Mouse (Mus musculus): ENCODE results near the gene Dpm1. TPM values are rescaled to one million over a fixed set of nuclear protein-coding genes. Genes with fewer than 3 reads are reported as not detected.
A peak's percentile ranks its signal among the peaks of the same experiment; 100 is the strongest.

The Dpm1 gene
- polyA plus RNA-seq, 1 experiment, result 29.5 TPM

- 2% methylated on average over 13 of the region's 13 CpGs for WGBS
- DNase-seq, result peak; percentile 22
Measured at GRCm38 (mm10) chr2:168170167-168170685, 60.2 kb downstream of the Dpm1 start.

GRCm38 (mm10) chr2:168169800-168170113, 60.6 kb downstream of the Dpm1 start:
- 0 out of 2 replicates have a peak overlapping the region, but pooled peaks have one; percentile 14 for H3K4me3 ChIP-seq (ENCODE audit: control insufficient read depth, insufficient read depth, low read length)
- H3K36me3 ChIP-seq (ENCODE audit: control insufficient read depth, insufficient read depth, low read length), result no peaks in the 10 kb centered on the region
- WGBS, result 9% methylated on average over 9 of the region's 9 CpGs
- H3K4me1 ChIP-seq (replicated peaks; ENCODE audit: control insufficient read depth, insufficient read depth, low read length), result peaks cover 12% of the 10 kb centered on the region
- no peaks in the 10 kb centered on the region for H3K27me3 ChIP-seq (ENCODE audit: control insufficient read depth, insufficient read depth, low read length)
- TF ChIP-seq CTCF (IDR thresholded peaks at IDR 0.05; ENCODE audit: borderline replicate concordance, control insufficient read depth, extremely low read depth, insufficient read depth, low read length, poor library complexity) (no peak), POLR2A (IDR thresholded peaks at IDR 0.05; ENCODE audit: control insufficient read depth, extremely low read depth, insufficient read depth, low read length, poor library complexity) (no peak)
- H3K27ac ChIP-seq (ENCODE audit: control insufficient read depth, insufficient read depth, low read length), result no peak overlapping the region
- DNase-seq, result no peak

More at GRCm38 (mm10) chr2:168170167-168170685, 60.2 kb downstream of the Dpm1 start:
- no peaks in the 10 kb centered on the region for H3K36me3 ChIP-seq (ENCODE audit: control insufficient read depth, insufficient read depth, low read length)
- TF ChIP-seq POLR2A (IDR thresholded peaks at IDR 0.05; ENCODE audit: control insufficient read depth, extremely low read depth, insufficient read depth, low read length, poor library complexity), result no peak
- TF ChIP-seq CTCF (IDR thresholded peaks at IDR 0.05; ENCODE audit: borderline replicate concordance, control insufficient read depth, extremely low read depth, insufficient read depth, low read length, poor library complexity), result no peak
- no peaks in the 10 kb centered on the region for H3K27me3 ChIP-seq (ENCODE audit: control insufficient read depth, insufficient read depth, low read length)
- peaks cover 12% of the 10 kb centered on the region for H3K4me1 ChIP-seq (replicated peaks; ENCODE audit: control insufficient read depth, insufficient read depth, low read length)
- no peak overlapping the region for H3K27ac ChIP-seq (ENCODE audit: control insufficient read depth, insufficient read depth, low read length)
- peak overlapping the region; percentile 17; the same call in 1 of the 2 replicates for H3K4me3 ChIP-seq (ENCODE audit: control insufficient read depth, insufficient read depth, low read length)

- Histone ChIP-seq H3K36me3 (ENCODE audit: control insufficient read depth, insufficient read depth, low read length) (no peaks in the 10 kb centered on the region), H3K27ac (ENCODE audit: control insufficient read depth, insufficient read depth, low read length) (no peak overlapping the region), H3K4me3 (ENCODE audit: control insufficient read depth, insufficient read depth, low read length) (no peak overlapping the region), H3K27me3 (ENCODE audit: control insufficient read depth, insufficient read depth, low read length) (no peaks in the 10 kb centered on the region), H3K4me1 (replicated peaks; ENCODE audit: control insufficient read depth, insufficient read depth, low read length) (peaks cover 12% of the 10 kb centered on the region)
- WGBS, result 91% methylated on average over 9 of the region's 9 CpGs
- TF ChIP-seq CTCF (IDR thresholded peaks at IDR 0.05; ENCODE audit: borderline replicate concordance, control insufficient read depth, extremely low read depth, insufficient read depth, low read length, poor library complexity) (no peak), POLR2A (IDR thresholded peaks at IDR 0.05; ENCODE audit: control insufficient read depth, extremely low read depth, insufficient read depth, low read length, poor library complexity) (no peak)
- DNase-seq, result no peak
Measured at GRCm38 (mm10) chr2:168168892-168169799, 61.2 kb downstream of the Dpm1 start.

DNA sequence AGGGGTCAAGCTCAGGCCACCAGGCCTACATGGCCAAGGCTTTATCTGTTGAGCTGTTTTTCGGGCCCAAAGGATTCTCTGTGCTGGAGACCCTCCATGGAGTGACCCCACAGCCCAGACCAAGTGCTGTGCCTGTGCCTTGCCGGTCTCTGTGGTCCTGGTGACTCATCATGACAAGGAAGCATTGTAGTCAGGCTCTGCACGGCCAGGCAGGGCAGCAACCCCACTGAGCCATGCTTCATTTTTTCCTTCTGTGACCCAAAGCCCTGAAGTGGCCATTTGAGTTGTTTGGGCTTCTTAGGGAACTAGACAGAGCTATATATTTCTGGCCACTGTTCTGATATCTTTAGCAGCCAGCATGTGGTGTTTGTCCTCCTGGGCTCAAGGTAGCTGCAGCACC, 62.6 kb downstream of the Dpm1 start:
- peaks cover 12% of the 10 kb centered on the region for H3K4me1 ChIP-seq (replicated peaks; ENCODE audit: control insufficient read depth, insufficient read depth, low read length)
- H3K36me3 ChIP-seq (ENCODE audit: control insufficient read depth, insufficient read depth, low read length), result no peaks in the 10 kb centered on the region
- no peak for TF ChIP-seq CTCF (IDR thresholded peaks at IDR 0.05; ENCODE audit: borderline replicate concordance, control insufficient read depth, extremely low read depth, insufficient read depth, low read length, poor library complexity)
- TF ChIP-seq POLR2A (IDR thresholded peaks at IDR 0.05; ENCODE audit: control insufficient read depth, extremely low read depth, insufficient read depth, low read length, poor library complexity), result no peak
- WGBS, result 84% methylated on average over 3 of the region's 3 CpGs
- no peak overlapping the region for H3K4me3 ChIP-seq (ENCODE audit: control insufficient read depth, insufficient read depth, low read length)
- no peaks in the 10 kb centered on the region for H3K27me3 ChIP-seq (ENCODE audit: control insufficient read depth, insufficient read depth, low read length)
- no peak overlapping the region for H3K27ac ChIP-seq (ENCODE audit: control insufficient read depth, insufficient read depth, low read length)
- DNase-seq, result no peak

DNA sequence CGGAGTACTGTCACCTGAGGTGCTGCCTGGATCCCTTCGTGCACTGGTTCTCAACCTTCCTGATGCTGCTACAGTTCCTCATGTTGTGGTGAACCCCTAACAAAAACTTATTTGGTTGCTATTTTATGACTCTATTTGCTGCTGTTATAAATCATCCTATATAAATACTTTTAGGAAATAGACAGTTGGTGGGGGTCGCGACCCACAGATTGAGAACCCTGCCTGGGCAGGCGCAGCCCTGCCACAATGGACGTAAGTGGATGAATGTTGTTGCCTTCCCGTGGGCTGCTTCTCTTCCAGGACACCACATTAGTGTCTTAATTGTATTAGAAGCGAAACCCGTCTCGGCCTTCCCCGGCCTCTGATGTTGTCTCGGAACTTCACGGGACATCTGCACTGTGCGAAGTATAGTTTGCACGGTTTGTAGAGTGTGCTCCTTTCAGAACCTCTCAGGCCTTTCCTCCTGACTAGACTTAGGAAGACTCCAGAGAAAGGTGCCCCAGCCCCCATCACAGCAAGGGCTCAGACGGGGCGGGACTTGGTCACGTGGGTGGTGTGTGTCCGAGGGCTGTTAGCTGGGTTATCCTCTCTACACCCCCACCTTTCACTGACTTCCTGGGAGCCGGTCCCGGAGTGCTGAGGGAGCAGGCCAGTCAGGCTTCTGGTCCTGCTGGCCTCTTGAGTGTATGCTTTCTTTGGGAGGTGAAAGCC, 63.5 kb downstream of the Dpm1 start:
- WGBS, result 92% methylated on average over 21 of the region's 21 CpGs
- Histone ChIP-seq H3K27ac (ENCODE audit: control insufficient read depth, insufficient read depth, low read length) (no peak overlapping the region), H3K4me1 (replicated peaks; ENCODE audit: control insufficient read depth, insufficient read depth, low read length) (peaks cover 13% of the 10 kb centered on the region), H3K36me3 (ENCODE audit: control insufficient read depth, insufficient read depth, low read length) (no peaks in the 10 kb centered on the region), H3K4me3 (ENCODE audit: control insufficient read depth, insufficient read depth, low read length) (no peak overlapping the region), H3K27me3 (ENCODE audit: control insufficient read depth, insufficient read depth, low read length) (no peaks in the 10 kb centered on the region; the same call in 1 of the 2 replicates)
- no peak for DNase-seq
- no peak for TF ChIP-seq CTCF (IDR thresholded peaks at IDR 0.05; ENCODE audit: borderline replicate concordance, control insufficient read depth, extremely low read depth, insufficient read depth, low read length, poor library complexity)
- no peak for TF ChIP-seq POLR2A (IDR thresholded peaks at IDR 0.05; ENCODE audit: control insufficient read depth, extremely low read depth, insufficient read depth, low read length, poor library complexity)

GRCm38 (mm10) chr2:168161978-168162377, 68.4 kb downstream of the Dpm1 start:
- Histone ChIP-seq H3K36me3 (ENCODE audit: control insufficient read depth, insufficient read depth, low read length) (no peaks in the 10 kb centered on the region), H3K27me3 (ENCODE audit: control insufficient read depth, insufficient read depth, low read length) (no peaks in the 10 kb centered on the region; the same call in 1 of the 2 replicates), H3K4me3 (ENCODE audit: control insufficient read depth, insufficient read depth, low read length) (no peak overlapping the region), H3K27ac (ENCODE audit: control insufficient read depth, insufficient read depth, low read length) (no peak overlapping the region), H3K4me1 (replicated peaks; ENCODE audit: control insufficient read depth, insufficient read depth, low read length) (peaks cover 13% of the 10 kb centered on the region)
- 5% methylated on average over 14 of the region's 14 CpGs for WGBS
- TF ChIP-seq POLR2A (IDR thresholded peaks at IDR 0.05; ENCODE audit: control insufficient read depth, extremely low read depth, insufficient read depth, low read length, poor library complexity), result no peak
- TF ChIP-seq CTCF (IDR thresholded peaks at IDR 0.05; ENCODE audit: borderline replicate concordance, control insufficient read depth, extremely low read depth, insufficient read depth, low read length, poor library complexity), result no peak
- DNase-seq, result no peak
